Mouse (Mus musculus): ENCODE data around the gene Tmem95. TPM values are rescaled to one million over a fixed set of nuclear protein-coding genes. Genes with fewer than 3 reads are reported as not detected.

The Tmem95 gene
- total and polyA plus RNA-seq, 3 experiments, result not detected

- intact Hi-C loops (cut with DNase I), result no loop called here
- 91% methylated on average over 11 of the region's 11 CpGs for WGBS
- no peak for DNase-seq
- peaks cover 2% of the 10 kb centered on the region; the same call in 1 of the 2 replicates for H3K4me1 ChIP-seq (ENCODE audit: control insufficient read depth, insufficient read depth, low read length)
- no peak overlapping the region for H3K9ac ChIP-seq (ENCODE audit: low read depth, low read length)
- no peaks in the 10 kb centered on the region for H3K27me3 ChIP-seq (ENCODE audit: control insufficient read depth, insufficient read depth, low read length)
- no peaks in the 10 kb centered on the region for H3K79me2 ChIP-seq (replicated peaks; ENCODE audit: control insufficient read depth, insufficient read depth, low read length)
- no peaks in the 10 kb centered on the region for H3K36me3 ChIP-seq (ENCODE audit: control insufficient read depth, insufficient read depth, low read length)
- no peak for TF ChIP-seq EP300 (IDR thresholded peaks at IDR 0.05; ENCODE audit: insufficient read depth, low read depth, low read length)
- no peak for TF ChIP-seq CTCF (IDR thresholded peaks at IDR 0.05)
- TF ChIP-seq POLR2A (IDR thresholded peaks at IDR 0.05; ENCODE audit: insufficient read depth, low read depth, low read length), result no peak
- no peak overlapping the region for H3K27ac ChIP-seq
- no peak overlapping the region for H3K4me3 ChIP-seq
Observed at GRCm38 (mm10) chr11:69908645-69909044, 30.8 kb upstream of the Tmem95 start.

- intact Hi-C loops (cut with DNase I), result no loop called here
- Histone ChIP-seq H3K4me1 (ENCODE audit: control insufficient read depth, insufficient read depth, low read length) (peaks cover 3% of the 10 kb centered on the region; the same call in 1 of the 2 replicates), H3K27ac (no peak overlapping the region), H3K36me3 (ENCODE audit: control insufficient read depth, insufficient read depth, low read length) (no peaks in the 10 kb centered on the region), H3K4me3 (no peak overlapping the region), H3K79me2 (replicated peaks; ENCODE audit: control insufficient read depth, insufficient read depth, low read length) (no peaks in the 10 kb centered on the region), H3K27me3 (ENCODE audit: control insufficient read depth, insufficient read depth, low read length) (no peaks in the 10 kb centered on the region), H3K9ac (ENCODE audit: low read depth, low read length) (no peak overlapping the region)
- TF ChIP-seq EP300 (IDR thresholded peaks at IDR 0.05; ENCODE audit: insufficient read depth, low read depth, low read length), result no peak
- no peak for TF ChIP-seq CTCF (IDR thresholded peaks at IDR 0.05)
- TF ChIP-seq POLR2A (IDR thresholded peaks at IDR 0.05; ENCODE audit: insufficient read depth, low read depth, low read length), result no peak
- WGBS, result 94% methylated on average over 9 of the region's 9 CpGs
- DNase-seq, result peak in 1 of 2 experiments; percentile 2
Observed at GRCm38 (mm10) chr11:69904311-69904710, 26.5 kb upstream of the Tmem95 start.

- H3K27ac ChIP-seq, result no peak overlapping the region
- intact Hi-C loops (cut with DNase I), result loop anchor here (1.0 kb wide), 1 partner anchor 10 kb away; the partner anchor contains the start of gene Gps2
Observed at GRCm38 (mm10) chr11:69902972-69903371, 25.2 kb upstream of the Tmem95 start.

GRCm38 (mm10) chr11:69901993-69902392 is 24.2 kb upstream of the Tmem95 start:
- under 1% methylated on average over 38 of the region's 39 CpGs for WGBS
- Histone ChIP-seq H3K9ac (ENCODE audit: low read depth, low read length) (peak overlapping the region; percentile 82), H3K4me1 (ENCODE audit: control insufficient read depth, insufficient read depth, low read length) (peaks cover 3% of the 10 kb centered on the region; the same call in 1 of the 2 replicates), H3K4me3 (peak overlapping the region; percentile 83), H3K27me3 (ENCODE audit: control insufficient read depth, insufficient read depth, low read length) (no peaks in the 10 kb centered on the region), H3K27ac (peak overlapping the region; percentile 98), H3K79me2 (replicated peaks; ENCODE audit: control insufficient read depth, insufficient read depth, low read length) (no peaks in the 10 kb centered on the region), H3K36me3 (ENCODE audit: control insufficient read depth, insufficient read depth, low read length) (no peaks in the 10 kb centered on the region)
- TF ChIP-seq CTCF (IDR thresholded peaks at IDR 0.05) (no peak), EP300 (IDR thresholded peaks at IDR 0.05; ENCODE audit: insufficient read depth, low read depth, low read length) (no peak), POLR2A (IDR thresholded peaks at IDR 0.05; ENCODE audit: insufficient read depth, low read depth, low read length) (no peak)
- DNase-seq, result no peak
- intact Hi-C loops (cut with DNase I), result loop anchor here (1.0 kb wide), 1 partner anchor 11 kb away; the partner anchor contains the start of gene Gps2

More at GRCm38 (mm10) chr11:69902972-69903371, 25.2 kb upstream of the Tmem95 start:
- H3K79me2 ChIP-seq (replicated peaks; ENCODE audit: control insufficient read depth, insufficient read depth, low read length), result no peaks in the 10 kb centered on the region
- WGBS, result 77% methylated on average over 13 of the region's 13 CpGs
- DNase-seq, result no peak
- no peak overlapping the region for H3K4me3 ChIP-seq
- H3K9ac ChIP-seq (ENCODE audit: low read depth, low read length), result no peak overlapping the region
- H3K27me3 ChIP-seq (ENCODE audit: control insufficient read depth, insufficient read depth, low read length), result no peaks in the 10 kb centered on the region
- TF ChIP-seq POLR2A (IDR thresholded peaks at IDR 0.05; ENCODE audit: insufficient read depth, low read depth, low read length) (no peak), CTCF (IDR thresholded peaks at IDR 0.05) (no peak), EP300 (IDR thresholded peaks at IDR 0.05; ENCODE audit: insufficient read depth, low read depth, low read length) (no peak)
- H3K36me3 ChIP-seq (ENCODE audit: control insufficient read depth, insufficient read depth, low read length), result no peaks in the 10 kb centered on the region
- peaks cover 3% of the 10 kb centered on the region; the same call in 1 of the 2 replicates for H3K4me1 ChIP-seq (ENCODE audit: control insufficient read depth, insufficient read depth, low read length)

GRCm38 (mm10) chr11:69901406-69901846 is 23.6 kb upstream of the Tmem95 start:
- WGBS, result under 1% methylated on average over 42 of the region's 42 CpGs
- Histone ChIP-seq H3K27me3 (ENCODE audit: control insufficient read depth, insufficient read depth, low read length) (no peaks in the 10 kb centered on the region), H3K36me3 (ENCODE audit: control insufficient read depth, insufficient read depth, low read length) (no peaks in the 10 kb centered on the region), H3K9ac (ENCODE audit: low read depth, low read length) (peak overlapping the region; percentile 82), H3K27ac (peak overlapping the region; percentile 98), H3K79me2 (replicated peaks; ENCODE audit: control insufficient read depth, insufficient read depth, low read length) (no peaks in the 10 kb centered on the region), H3K4me1 (ENCODE audit: control insufficient read depth, insufficient read depth, low read length) (peaks cover 3% of the 10 kb centered on the region; the same call in 1 of the 2 replicates), H3K4me3 (peak overlapping the region; percentile 83)
- TF ChIP-seq POLR2A (IDR thresholded peaks at IDR 0.05; ENCODE audit: insufficient read depth, low read depth, low read length), result peak; percentile 63; the same call in 1 of the 2 replicates
- TF ChIP-seq EP300 (IDR thresholded peaks at IDR 0.05; ENCODE audit: insufficient read depth, low read depth, low read length), result peak; percentile 83
- TF ChIP-seq CTCF (IDR thresholded peaks at IDR 0.05), result no peak
- DNase-seq, result peak; percentile 93 to 97
- intact Hi-C loops (cut with DNase I), result no loop called here
